Mouse (Mus musculus) fibroblast of lung, adult 2 months (primary cell): Measurements from ENCODE around the gene Klhl11.

ENCODE experiments used
- DNase-seq: peaks from one replicate; pipeline ENCODE4 v3.0.0-alpha.2; 2011; ENCODE audit warnings: low read depth

Gene Klhl11

DNA sequence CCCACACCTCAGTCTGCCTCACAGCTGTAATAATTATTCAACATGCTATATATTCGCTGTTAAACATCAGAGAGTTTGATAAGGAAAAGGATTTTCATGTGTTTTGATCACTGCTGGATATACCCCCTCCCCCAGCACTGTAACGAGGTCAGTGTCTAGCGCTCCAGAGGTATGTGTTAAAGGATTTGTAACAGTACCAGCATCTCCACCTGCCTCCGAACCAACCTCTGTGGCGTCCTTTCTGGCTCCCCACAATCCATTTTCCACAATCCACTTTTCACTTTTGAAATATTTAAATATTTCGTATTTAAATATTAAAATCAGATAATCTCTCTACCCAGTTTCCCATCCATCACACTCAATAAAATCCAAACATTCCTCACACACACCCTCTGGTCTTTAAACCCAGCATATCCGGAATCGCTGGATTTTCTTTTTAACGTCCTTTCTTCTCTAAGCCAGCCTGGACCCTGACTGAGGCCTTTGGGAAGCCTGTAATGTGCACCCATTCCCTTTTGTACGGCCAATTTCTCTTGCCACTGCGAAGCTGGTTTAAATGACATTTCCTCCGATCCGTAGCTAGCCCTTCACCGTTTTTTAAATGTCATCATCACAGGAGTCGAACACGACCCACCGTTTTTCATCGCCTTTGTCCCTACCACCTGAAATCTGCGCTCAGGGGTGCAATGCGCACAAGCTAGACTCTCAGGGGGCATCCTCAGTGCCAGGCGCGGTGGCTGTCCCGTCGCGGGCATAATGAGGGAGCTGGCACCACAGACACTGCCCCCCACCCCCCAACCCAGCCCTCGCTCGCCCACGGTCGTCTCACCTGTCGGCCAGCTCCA lies 967 bp downstream of the Klhl11 start:
- no peak for DNase-seq

DNA sequence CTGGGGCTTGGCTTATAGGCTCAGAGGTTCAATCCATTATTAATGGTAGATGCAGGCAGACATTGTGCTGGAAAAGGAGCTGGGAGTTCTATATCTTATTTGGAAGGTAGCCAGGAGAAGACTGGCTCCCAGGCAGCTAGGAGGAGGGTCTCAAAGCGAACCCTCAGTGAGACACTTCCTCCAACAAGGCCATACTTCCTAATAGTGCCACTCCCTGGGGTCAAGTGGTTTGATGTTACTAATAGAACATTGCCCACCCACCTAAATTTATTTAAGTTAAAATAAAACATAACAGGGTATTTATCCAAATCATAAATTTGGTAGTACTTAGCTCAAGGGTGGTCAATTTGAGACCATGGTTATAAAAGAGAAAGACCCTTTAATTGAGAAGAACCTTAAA lies 6.7 kb downstream of the Klhl11 start:
- DNase-seq, result no peak

DNA sequence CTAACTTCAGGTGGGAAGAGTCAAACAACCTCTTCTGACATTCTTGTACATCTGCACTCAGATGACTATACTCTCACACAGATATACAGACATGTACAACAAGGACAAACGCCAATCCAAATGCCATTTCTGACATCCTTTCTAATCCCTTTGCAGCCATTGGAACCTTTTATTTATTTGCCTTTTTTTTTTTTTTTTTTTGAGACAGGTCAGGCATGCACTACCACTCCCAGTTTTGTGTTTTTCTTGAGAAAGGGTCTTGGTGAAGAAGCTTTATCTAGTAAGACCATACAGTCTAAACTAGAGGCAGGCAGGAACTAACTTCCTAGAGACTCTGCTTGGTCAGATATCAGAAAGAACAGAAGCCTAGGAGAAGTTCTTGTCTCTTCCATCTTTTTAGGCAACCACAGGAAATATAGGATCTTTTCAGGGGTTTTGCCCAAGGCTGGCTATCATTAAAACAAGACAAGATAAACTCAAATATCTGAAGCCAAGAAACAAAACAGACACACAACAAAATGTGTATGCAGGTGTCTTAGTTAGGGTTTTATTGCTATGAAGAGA lies 7.2 kb downstream of the Klhl11 start:
- no peak for DNase-seq

DNA sequence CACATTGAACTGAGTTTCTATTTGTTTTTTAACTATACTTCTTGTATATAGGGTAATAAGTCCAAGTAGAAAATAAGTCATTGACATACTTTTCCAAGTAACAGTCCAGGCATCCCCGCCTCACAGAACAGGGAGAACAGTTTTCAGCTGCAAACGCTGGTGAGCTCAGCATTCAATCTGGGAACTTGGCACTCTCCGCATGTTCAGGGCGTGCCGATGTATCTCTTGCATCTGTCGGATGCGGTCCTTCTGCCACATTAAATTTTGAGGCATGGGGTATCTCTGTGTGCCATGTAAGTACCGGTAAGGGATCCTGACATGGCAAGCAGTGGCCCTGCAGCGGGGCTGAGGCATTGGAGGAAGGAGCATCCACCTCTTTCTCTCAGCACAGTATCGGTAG lies 9.8 kb downstream of the Klhl11 start:
- DNase-seq, result no peak

DNA sequence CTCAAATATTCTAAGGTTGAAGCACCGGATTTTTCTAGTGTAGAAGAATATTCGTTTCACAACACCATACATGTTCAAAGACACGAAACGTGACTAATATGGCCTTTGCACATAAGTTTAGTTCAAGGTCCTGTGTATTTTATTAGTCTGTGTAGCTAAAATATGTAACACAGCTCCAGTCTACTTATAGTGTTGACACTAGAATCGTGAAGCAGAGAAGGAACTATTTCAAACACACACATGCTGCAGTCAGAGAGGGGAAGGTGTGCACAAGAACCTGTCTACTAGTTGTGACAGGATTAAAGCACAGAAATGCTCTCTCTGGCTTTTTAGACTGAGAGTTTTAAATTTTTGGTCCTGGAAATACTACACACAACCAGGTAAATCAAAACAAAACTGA lies 14.8 kb downstream of the Klhl11 start:
- no peak for DNase-seq

DNA sequence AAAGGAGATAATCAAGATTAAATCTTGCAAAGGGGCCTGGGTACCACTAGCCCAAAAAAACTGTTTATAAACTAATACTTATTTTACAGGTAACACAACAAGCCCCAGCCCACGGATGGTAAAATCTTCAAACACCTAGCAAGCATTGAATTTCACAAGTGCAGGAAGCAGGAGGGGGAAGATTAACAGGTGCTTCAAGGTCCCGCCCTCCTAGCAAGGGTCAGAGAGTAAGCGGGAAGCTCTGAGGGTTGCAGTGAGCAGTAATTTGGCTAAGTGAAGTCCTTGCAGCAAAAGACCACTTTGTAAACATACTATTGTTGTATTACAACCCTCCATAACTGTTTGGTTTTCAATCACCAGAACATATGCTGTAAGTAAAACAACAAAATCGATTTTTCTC lies 15.3 kb downstream of the Klhl11 start:
- no peak for DNase-seq

DNA sequence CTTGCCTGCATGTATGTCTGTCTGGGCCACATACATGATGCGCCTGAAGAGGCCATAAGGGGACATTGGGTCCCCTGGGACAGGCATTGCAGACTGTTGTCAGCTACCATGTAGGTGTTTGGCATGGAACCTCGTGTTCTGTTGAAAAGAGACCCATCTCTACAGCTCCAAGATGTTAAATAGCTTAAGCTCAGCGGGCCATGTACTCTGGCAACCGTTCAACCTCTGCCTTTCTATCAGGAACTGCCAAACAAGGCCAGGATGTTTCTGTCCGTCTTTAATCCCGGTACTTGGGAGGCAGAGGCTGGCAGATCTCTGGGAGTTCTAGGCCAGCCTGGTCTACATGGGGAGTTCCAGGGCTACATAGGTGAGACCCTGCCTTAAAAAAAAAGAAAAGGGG lies 29.9 kb downstream of the Klhl11 start:
- no peak for DNase-seq

DNA sequence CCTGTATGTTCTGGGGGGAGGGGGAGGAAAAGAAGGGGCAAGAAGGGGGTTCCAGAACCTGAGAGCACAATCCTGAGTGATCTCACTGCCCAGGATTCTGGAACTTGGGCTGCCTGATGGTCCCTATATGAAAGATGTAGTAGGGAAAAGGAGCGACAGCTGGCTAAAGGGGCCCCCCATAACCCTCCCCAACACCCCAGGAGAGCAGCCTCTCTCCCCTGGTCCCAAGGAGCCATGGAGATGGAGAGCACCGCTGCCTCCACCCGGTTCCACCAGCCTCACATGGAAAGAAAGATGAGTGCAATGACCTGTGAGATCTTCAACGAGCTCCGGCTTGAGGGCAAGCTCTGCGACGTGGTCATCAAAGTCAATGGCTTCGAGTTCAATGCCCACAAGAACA lies 30.7 kb downstream of the Klhl11 start, which contains the start of the genes Nt5c3b and Klhl10:
TSS of gene Nt5c3b (minus strand) at position 12 of the 400 bp plus-strand sequence.
TSS of gene Klhl10 (plus strand) at position 121 of the 400 bp plus-strand sequence.
- no peak for DNase-seq

DNA sequence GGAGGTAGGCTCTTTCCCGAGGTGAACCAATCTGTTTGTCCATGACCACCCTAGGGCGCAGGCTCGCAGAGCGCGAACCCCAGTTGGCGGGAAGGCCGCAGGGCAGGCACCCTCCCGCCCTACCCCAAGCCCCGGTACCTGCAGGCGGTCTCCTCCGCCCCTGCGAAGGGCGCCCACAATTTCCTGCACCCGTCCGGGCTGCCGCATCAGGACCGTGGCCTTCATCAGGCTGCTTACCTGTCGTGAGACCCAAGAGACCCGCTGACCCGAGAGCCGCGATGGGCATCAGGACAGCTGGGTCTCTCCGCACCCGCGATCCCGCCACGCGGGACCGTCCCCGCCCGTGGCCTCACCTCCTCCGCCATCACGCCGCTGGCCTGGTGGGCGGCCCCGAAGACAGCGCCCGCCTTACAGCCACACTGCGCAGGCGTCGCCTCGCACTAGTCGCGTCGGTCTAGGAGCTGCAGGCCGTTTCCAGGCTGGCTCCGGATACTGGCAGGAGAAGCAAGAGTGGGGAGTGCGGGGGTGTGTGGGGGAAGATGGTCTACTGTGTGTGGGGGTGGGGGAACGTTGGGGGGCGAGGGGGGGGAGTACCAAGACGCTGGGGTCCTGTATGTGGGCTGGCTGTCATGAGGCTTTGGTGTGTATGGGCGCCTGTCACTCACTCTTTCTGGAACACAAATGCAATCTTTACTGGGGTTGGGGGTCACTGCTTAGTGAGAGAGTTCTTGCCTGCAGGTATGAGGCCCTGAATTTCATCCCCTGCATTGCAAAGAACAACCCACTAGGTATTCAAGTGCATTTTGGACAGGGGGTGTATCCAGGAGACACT lies 31.6 kb downstream of the Klhl11 start:
- peak; percentile 34 for DNase-seq

DNA sequence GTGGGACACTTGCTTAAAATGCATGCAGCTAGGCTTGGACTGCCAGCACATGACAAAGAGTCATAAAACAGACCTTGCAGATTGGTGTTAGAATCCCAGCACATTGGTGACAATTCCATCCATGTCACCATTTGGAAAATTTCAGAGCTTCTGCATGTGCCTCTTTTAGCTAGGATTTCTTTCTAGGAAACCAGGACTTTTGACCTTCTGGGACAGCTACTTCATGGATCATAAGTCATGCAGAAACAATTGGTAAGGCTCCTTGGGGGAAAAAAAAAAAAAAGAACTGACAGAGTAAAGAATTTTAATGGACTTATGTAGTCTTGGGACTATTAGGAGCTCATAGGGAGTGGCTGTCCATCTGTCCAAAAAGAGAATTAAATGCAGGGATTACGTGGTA lies 34.6 kb downstream of the Klhl11 start:
- no peak for DNase-seq

DNA sequence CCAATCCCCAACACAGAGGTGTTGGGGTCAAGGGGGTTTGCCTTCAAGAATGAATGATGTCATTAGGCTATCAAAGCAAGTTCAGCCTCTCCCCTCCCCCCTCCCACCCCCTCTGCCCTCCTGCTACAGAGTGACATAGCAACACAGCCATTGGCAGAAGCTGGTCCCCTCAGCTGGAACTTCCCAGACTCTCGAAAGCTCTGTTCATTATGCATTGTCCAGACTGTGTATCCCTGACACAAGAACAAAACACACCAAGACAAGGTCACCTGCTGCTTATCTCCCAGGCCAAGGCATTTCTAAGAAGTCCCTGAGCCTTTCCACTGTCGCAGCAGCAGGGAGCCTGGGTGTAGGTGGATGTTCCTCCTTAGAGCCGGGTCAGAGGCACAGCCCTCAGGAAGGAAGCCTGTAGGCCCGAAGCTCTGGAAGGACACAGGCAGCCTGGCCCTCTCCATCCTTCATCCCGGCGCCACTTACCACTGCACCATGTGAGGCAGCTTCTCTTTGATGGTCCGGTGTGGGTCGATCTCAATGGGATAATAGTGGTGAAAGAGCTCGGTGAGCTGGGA lies 36.8 kb downstream of the Klhl11 start:
- no peak for DNase-seq

DNA sequence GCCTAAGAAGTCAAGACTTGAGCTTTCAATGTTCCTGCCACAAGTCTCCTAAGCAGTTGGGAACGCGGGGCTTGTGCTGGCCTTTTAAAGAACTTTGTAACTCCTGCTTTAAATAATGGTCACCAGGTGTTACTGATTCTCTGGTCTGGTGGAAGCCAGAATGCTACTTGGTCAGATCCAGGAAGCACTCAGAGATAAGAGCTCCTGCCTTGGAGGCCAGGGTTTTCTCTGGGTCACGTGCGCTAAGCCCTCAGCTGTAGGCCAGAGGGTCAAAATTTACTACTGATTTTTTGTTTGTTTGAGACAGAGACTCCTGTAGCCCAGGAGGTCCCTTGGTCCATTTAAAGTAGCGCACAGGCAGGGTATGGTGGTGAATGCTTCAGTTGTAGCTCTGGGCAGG lies 40.5 kb downstream of the Klhl11 start:
- DNase-seq, result no peak

DNA sequence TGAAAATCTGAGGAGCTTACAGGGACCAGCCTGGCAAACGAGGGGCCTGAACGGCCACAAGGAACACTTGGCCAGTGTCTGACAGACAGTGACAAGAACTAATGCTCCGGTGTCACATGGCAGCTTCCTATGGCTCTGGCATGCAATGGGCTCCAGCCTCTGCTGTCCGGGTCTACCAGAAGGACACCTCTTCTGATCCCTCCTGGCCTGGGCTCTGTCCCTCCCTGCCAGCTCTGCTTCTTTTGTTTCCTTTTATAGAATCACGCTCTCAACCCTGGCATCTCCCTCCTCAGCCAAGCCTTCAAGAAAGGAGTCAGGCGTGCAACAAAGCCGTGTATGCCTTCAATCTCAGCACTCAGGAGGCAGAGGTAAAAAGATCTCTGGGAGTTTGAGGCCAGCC lies 42.5 kb downstream of the Klhl11 start:
- no peak for DNase-seq

DNA sequence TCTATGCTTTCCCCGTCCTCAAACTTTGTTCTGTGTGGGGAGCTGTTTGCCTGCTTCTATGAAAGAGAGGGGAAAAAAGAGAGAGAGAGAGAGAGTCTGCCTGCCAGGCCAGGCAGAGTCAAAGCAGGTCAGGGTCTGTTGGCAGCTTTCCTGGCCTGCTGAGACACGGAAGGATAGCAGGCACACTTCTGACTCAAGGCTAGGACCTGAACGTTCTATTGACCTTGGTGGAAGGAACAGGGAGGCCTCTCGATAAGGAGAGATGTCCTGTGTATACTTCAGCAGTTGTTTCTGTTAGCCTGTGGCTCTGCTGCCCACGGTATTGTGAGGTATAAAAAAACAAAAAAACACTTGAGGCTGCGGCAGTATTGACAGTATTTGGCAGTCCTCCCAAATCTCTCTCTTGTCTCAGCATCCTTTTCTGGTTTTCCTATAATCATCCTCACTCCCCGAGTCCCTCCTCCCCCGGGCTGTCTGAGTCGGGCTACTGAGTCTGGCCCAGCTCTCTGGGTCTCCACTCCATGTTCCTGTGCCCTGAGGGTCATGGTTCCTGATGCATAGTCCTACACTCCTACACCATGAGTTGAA lies 43.8 kb downstream of the Klhl11 start:
- DNase-seq, result no peak

DNA sequence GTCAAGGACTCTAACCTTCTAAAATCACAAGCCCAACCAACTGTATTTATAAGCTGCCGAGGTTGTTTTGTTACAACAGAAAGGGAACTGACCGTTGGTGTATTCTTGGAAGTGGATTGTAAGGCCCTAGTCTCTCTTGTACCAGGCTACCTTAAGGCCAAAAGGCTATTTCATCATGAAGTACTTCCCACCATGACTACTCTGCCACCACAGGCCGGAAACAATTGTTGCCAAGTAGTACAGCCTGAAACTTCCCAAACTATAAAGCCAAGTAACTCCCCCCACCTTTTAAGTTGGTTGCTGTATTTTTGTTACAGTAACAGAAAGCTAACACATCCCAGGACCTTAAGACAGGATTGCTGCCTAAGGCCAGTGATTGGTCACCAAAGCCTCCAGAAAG lies 45.7 kb downstream of the Klhl11 start:
- DNase-seq, result no peak

DNA sequence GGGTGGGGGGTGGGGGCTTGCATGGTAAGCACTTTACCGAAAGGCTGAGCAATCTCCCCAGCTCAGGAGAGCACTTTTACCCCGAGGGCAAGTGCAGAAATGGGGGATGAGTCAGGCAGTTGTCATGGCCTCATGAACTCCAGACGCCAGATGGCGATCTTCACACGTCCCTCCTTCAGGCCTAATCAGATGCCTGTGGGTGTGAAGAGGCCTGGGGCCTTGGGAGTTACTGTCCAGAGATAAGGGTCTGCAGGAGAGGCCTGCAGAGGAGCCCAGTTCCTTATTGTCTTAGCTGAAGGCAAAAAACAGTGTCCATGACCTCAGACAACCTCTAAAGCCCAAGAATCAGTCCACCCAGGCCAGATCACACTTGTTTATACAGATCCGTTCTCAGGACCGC lies 46.7 kb downstream of the Klhl11 start:
- DNase-seq, result no peak

DNA sequence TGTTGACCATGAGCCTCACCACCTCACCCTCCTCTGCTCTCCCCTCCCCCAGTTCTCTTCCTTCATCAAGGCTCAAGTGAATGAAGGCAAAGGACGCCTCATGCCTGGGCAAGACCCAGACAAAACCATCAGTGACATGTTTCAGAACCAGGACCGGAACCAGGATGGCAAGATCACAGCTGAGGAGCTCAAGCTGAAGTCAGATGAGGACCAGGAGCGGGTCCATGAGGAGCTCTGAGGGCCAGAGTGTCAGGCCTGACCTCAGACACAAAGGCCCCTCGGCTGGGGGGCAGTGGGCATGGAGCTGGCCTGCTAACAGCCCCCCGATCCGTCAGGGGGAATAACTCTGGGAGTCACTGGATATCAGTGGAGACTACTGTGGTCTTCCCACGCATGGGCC lies 48.7 kb downstream of the Klhl11 start:
- no peak for DNase-seq

DNA sequence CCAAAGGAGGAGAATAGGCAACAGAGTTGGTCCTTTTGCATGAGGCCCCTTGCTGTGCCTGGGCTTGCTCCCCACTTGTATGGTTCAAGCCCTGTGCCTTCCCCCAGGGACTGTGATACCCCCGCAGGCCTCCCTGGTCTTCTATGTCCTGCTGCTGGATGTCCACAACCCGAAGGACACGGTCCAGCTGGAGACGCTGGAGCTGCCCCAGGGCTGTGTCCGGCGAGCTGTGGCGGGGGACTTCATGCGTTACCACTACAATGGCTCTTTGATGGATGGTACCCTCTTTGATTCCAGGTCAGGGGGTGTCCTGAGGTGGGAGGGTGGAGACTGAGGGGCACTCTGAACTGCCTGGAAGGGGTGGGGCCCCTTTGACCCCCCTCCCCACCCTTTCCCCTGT lies 51.0 kb downstream of the Klhl11 start:
- DNase-seq, result no peak

DNA sequence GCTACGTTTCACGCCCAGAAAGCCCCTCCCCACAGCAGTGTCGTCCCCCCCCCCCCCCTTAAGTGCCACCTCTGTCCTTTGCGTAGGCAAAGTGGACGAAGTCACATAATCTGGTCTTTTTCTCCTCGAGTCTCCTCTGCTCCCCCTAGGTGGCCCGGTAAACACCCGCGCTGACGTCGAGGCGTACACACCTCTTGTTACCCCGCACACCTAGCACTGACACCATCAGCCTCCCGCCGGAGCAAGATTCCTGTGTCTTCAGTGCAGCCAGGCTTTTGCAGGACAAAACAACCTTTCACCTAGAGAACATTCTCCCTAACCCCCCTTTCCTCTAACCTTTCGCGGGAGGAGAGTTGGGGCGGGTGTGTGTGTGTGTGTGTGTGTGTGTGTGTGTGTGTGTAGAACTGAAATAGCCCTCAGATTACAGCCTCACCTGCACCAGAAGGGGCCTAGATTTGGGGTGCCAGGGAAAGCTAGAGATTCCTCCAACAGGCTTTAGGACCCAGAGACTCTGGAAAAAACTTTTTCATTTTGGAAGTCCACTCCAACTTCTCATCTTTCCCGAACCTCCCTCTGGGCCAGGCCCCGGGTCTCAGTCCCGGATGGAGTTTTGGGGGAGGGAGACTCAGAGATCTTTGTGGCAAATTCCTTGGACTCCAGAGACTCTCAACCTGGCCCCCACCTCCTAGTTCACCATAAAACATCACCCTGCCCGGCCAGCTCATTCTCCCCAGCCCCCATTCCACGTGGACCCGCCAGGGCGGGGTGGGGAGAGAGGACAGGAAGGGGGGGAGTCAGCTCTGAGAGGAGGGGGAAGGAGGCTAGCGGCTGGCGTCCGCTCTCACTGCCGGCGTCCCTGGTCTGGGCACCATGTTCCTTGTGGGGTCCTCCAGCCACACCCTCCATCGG lies 57.4 kb downstream of the Klhl11 start, which contains the start of gene Fkbp10:
TSS of gene Fkbp10 (plus strand) at position 784 of the 909 bp plus-strand sequence.
- peak; percentile 61 for DNase-seq

DNA sequence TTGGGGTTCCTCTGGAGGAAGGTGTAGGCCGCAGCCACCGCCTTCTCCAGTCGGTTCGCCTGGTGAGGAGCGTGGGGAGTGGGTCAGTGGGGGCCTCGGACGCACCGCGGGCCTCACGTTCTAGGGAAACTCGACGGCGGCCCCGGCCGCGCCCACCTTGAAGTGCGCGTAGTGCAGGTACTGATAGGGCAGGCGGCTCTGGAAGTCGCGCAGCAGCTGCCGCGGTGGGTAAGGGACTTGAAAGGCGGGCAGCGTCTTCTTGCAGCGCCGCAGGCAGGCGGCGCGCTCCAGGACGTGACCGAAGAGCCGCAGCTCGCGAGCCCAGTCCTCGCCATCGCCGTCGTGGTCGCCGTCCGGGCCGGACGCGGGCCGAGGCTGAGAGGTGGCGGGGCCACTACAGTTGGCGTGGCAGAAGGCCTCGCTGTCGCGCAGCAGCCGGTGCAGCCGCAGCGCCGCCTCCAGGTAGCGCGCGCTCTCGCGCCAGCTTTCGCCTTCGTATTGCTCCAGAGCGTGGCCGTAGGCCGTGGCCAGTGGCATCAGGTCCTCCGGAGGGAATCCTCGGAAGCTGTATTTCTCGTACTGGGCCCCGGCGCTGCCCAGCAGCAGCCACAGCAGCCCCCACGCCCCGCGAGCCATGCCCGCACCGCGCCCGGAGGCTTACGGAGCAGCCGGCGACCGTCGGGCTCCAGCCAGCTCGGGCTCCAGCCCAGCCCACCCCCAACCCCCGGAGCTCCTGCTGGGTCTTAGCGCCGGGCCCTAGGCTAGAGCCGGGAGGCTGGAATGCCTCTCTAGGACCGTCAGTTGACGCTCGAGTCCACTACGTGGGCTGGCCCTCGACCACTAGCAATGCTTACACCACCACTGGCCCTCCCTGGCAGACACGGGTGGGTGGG lies 58.3 kb downstream of the Klhl11 start, which contains the start of gene P3h4:
TSS of gene P3h4 (minus strand) at position 816 of the 893 bp plus-strand sequence.
- DNase-seq, result peak; percentile 82
